Mouse (Mus musculus): ENCODE measurements around the gene Mroh2a. TPM values are rescaled to one million over a fixed set of nuclear protein-coding genes. Genes with fewer than 3 reads are reported as not detected.

The Mroh2a gene
- 0.10 TPM in 1 of 2 replicates, not detected in the other for polyA plus RNA-seq (2012; rRNA removed)

GRCm38 (mm10) chr1:88226670-88227379, at the start of gene Mroh2a:
Mroh2a (plus strand) TSS chr1:88226986.

GRCm38 (mm10) chr1:88200456-88200855, 26.3 kb upstream of the Mroh2a start, which contains the start of gene Ugt1a2:
Ugt1a2 (plus strand) TSS chr1:88200601.

GRCm38 (mm10) chr1:88205294-88205922, 21.4 kb upstream of the Mroh2a start, which contains the start of gene Dnajb3:
Dnajb3 (minus strand) TSS chr1:88205782.

GRCm38 (mm10) chr1:88211812-88212211, 15.0 kb upstream of the Mroh2a start, which contains the start of gene Ugt1a1:
Ugt1a1 (plus strand) TSS chr1:88211959.

GRCm38 (mm10) chr1:88277098-88277817, 50.5 kb downstream of the Mroh2a start, which contains the start of the genes Hjurp and Trpm8:
Hjurp (minus strand) TSS chr1:88277633.
Trpm8 (plus strand) TSS chr1:88277661.

Other genes with a start within 250 kb of the Mroh2a start
- gene Usp40, start 218.4 kb upstream of the Mroh2a start, polyA plus RNA-seq (2012; rRNA removed), result 19.9 and 29.0 TPM in 2 replicates
- gene Ugt1a10, start 171.6 kb upstream of the Mroh2a start, polyA plus RNA-seq (2012; rRNA removed), result not detected in 2 replicates
- gene Ugt1a9, start 156.2 kb upstream of the Mroh2a start, polyA plus RNA-seq (2012; rRNA removed), result not detected in 2 replicates
- not detected in 2 replicates for gene Ugt1a8, start 139.2 kb upstream of the Mroh2a start, polyA plus RNA-seq (2012; rRNA removed)
- gene Ugt1a7c, start 131.9 kb upstream of the Mroh2a start, polyA plus RNA-seq (2012; rRNA removed), result 0.53 and 0.65 TPM in 2 replicates
- gene Ugt1a6b, start 123.7 kb upstream of the Mroh2a start, polyA plus RNA-seq (2012; rRNA removed), result 0.07 TPM in 1 of 2 replicates, not detected in the other
- 0.29 and 0.59 TPM in 2 replicates for gene Ugt1a6a, start 92.2 kb upstream of the Mroh2a start, polyA plus RNA-seq (2012; rRNA removed)
- gene Ugt1a5, start 61.0 kb upstream of the Mroh2a start, polyA plus RNA-seq (2012; rRNA removed), result 0.04 TPM in 1 of 2 replicates, not detected in the other
- 0.06 TPM in 1 of 2 replicates, not detected in the other for gene Ugt1a2, start 26.4 kb upstream of the Mroh2a start, polyA plus RNA-seq (2012; rRNA removed)
- gene Dnajb3, start 21.2 kb upstream of the Mroh2a start, polyA plus RNA-seq (2012; rRNA removed), result 8.1 and 9.4 TPM in 2 replicates
- gene Ugt1a1, start 15.0 kb upstream of the Mroh2a start, polyA plus RNA-seq (2012; rRNA removed), result 0.12 TPM in 1 of 2 replicates, not detected in the other
- 257 and 303 TPM in 2 replicates for gene Hjurp, start 50.6 kb downstream of the Mroh2a start, polyA plus RNA-seq (2012; rRNA removed)
- gene Trpm8, start 50.7 kb downstream of the Mroh2a start, polyA plus RNA-seq (2012; rRNA removed), result 0.02 TPM in 2 replicates
- 2.7 and 7.3 TPM in 2 replicates for gene Spp2, start 180.0 kb downstream of the Mroh2a start, polyA plus RNA-seq (2012; rRNA removed)

Data from central nervous system, embryonic 11.5 days (tissue).